Mouse (Mus musculus) lung, postnatal 0 days (tissue): ENCODE data around the gene Fam228b. TPM values are rescaled to one million over a fixed set of nuclear protein-coding genes. Genes with fewer than 3 reads are reported as not detected.
A peak's percentile ranks its signal among the peaks of the same experiment; 100 is the strongest.
"Not testable (repeated sequence)": the region's sequence is repeated elsewhere in the genome, so short reads cannot be mapped to it uniquely, and the experiment has no call there.

ENCODE experiments used
- ATAC-seq: fragments of 200-750 bp; cut with Nextera tagmentation; 2 replicates; pipeline ENCODE4 v1.8.0; 2017; ENCODE audit warnings: moderate library complexity
- DNase-seq: peaks from one replicate; pipeline ENCODE4 v3.0.0-alpha.2; 2016; ENCODE audit warnings: low spot score
- H3K27ac ChIP-seq: fragments of 300-500 bp; sonication (generic); 2 replicates; pipeline ENCODE4 v1.5.1; 2014; ENCODE audit warnings: antibody characterized with exemption, mild to moderate bottlenecking, low read length, mixed read lengths
- H3K27me3 ChIP-seq: fragments of 300-500 bp; sonication (generic); replicated peaks from 2 replicates; pipeline ENCODE4 v1.6.1; 2014; ENCODE audit warnings: low read length, mixed read lengths; ENCODE audit not compliant: insufficient read depth
- H3K36me3 ChIP-seq: fragments of 300-500 bp; sonication (generic); 2 replicates; pipeline ENCODE4 v1.6.1; 2014; ENCODE audit warnings: low read length, mixed read lengths; ENCODE audit not compliant: insufficient read depth
- H3K4me1 ChIP-seq: fragments of 300-500 bp; sonication (generic); 2 replicates; pipeline ENCODE4 v1.6.1; 2014; ENCODE audit warnings: antibody characterized with exemption, low read depth, low read length, mixed read lengths; ENCODE audit not compliant: insufficient read depth
- H3K4me2 ChIP-seq: fragments of 300-500 bp; sonication (generic); replicated peaks from 2 replicates; pipeline ENCODE4 v1.6.1; 2014; ENCODE audit warnings: low read depth, mild to moderate bottlenecking, low read length, moderate library complexity, mixed read lengths
- H3K4me3 ChIP-seq: fragments of 300-500 bp; sonication (generic); 2 replicates; pipeline ENCODE4 v1.5.1; 2014; ENCODE audit warnings: low read depth, low read length
- H3K9ac ChIP-seq: fragments of 300-500 bp; sonication (generic); replicated peaks from 2 replicates; pipeline ENCODE4 v1.6.1; 2014; ENCODE audit warnings: low read depth, mild to moderate bottlenecking
- H3K9me3 ChIP-seq: fragments of 300-500 bp; sonication (generic); 2 replicates; pipeline ENCODE4 v1.6.1; 2016; ENCODE audit warnings: low read length, mixed read lengths
- CTCF ChIP-seq: IDR thresholded peaks from 2 replicates; pipeline ENCODE4 v1.5.1; 2016; ENCODE audit warnings: antibody characterized with exemption, mild to moderate bottlenecking
- EP300 ChIP-seq: IDR thresholded peaks from 2 replicates; pipeline ENCODE4 v1.6.1; 2016; ENCODE audit warnings: antibody characterized with exemption, mild to moderate bottlenecking, control low read depth
- WGBS: fragments of 180-500 bp; shearing (Covaris S2); extraction: QIAGEN DNeasy Blood & Tissue Kit; methylation state at CpG from one replicate; pipeline ENCODE4 v1.1.7; 2014; 5-methylcytosine and 5-hydroxymethylcytosine counted together
- polyA plus RNA-seq: library from polyadenylated mRNA; unstranded; fragments of >200 nt; fragmentation: Nextera tagmentation; extraction: Ambion mirVana; gene quantifications from 2 replicates; pipeline ENCODE4 v1.2.1, GENCODE M21; 2015

Gene Fam228b
- polyA plus RNA-seq, 1 experiment from 2014 or later, result 1.2 TPM

DNA sequence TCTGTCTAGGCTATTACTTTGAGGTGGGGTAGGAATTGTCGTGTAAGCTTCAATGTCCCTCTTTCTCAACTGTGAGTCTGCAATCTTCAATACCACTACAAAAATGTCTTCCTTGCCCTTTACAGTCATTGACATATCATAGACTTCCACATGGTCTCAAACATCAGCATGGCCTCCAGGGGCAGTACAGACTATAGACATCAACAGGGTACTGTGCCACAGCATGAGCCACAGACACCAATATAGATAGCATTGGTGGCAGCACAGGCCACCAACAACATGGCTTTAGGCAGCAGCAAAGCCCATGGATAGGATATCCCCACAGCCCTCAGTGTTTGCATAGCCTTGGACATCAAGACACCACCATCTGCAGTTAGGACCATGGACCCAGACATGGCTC, 12.2 kb upstream of the Fam228b start:
- no peak for DNase-seq
- WGBS, result 83% methylated on average over 1 of the region's 1 CpGs
- no peak overlapping the region for H3K9ac ChIP-seq
- TF ChIP-seq EP300 (no peak), CTCF (no peak)
- H3K36me3 ChIP-seq, result no peaks in the 10 kb centered on the region
- H3K27ac ChIP-seq, result no peak overlapping the region
- H3K4me1 ChIP-seq, result no peaks in the 10 kb centered on the region
- no peak overlapping the region for H3K4me2 ChIP-seq
- no peaks in the 10 kb centered on the region for H3K27me3 ChIP-seq
- no peak for ATAC-seq
- H3K4me3 ChIP-seq, result no peak overlapping the region
- H3K9me3 ChIP-seq, result no peaks in the 10 kb centered on the region

DNA sequence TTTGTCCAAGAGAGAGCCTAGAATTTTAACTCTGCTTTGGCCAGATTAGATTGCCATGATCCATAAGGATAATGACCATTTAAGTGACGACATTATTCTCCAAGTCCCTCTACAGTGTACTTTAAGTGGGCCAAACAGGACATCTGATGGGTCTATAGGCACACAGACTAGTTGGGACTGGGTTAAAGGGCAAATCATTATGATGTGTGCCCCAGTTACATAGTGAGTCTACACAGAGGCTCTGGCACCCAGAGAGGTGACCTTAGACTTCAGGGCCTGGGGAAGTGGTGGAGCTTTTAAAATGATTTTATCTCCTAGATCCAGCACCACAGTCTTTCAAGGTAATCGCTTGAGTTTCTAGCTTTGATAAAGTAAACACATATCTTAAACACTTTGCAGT, 11.2 kb upstream of the Fam228b start:
- Histone ChIP-seq H3K9me3 (no peaks in the 10 kb centered on the region), H3K27me3 (no peaks in the 10 kb centered on the region), H3K4me3 (no peak overlapping the region), H3K4me1 (no peaks in the 10 kb centered on the region), H3K27ac (no peak overlapping the region), H3K4me2 (no peak overlapping the region), H3K36me3 (no peaks in the 10 kb centered on the region), H3K9ac (no peak overlapping the region)
- TF ChIP-seq CTCF (no peak), EP300 (no peak)
- 50% methylated on average over 2 of the region's 2 CpGs for WGBS
- ATAC-seq (no peak), DNase-seq (no peak)

GRCm38 (mm10) chr12:4777734-4778133, 8.7 kb upstream of the Fam228b start:
- Histone ChIP-seq H3K4me1 (no peaks in the 10 kb centered on the region), H3K27ac (no peak overlapping the region), H3K4me2 (no peak overlapping the region), H3K9ac (no peak overlapping the region), H3K27me3 (no peaks in the 10 kb centered on the region), H3K9me3 (no peaks in the 10 kb centered on the region), H3K4me3 (no peak overlapping the region), H3K36me3 (no peaks in the 10 kb centered on the region)
- no peak for ATAC-seq
- no peak for TF ChIP-seq CTCF
- no peak for TF ChIP-seq EP300
- DNase-seq, result no peak
- 80% methylated on average over 6 of the region's 6 CpGs for WGBS

- H3K4me2 ChIP-seq, result no peak overlapping the region
These were observed 6.5 kb upstream of the Fam228b start for GRCm38 (mm10) chr12:4775588-4775949.

GRCm38 (mm10) chr12:4774895-4775587, 6.0 kb upstream of the Fam228b start:
- Histone ChIP-seq H3K4me2 (no peak overlapping the region), H3K4me3 (no peak overlapping the region), H3K27me3 (no peaks in the 10 kb centered on the region), H3K9ac (no peak overlapping the region), H3K4me1 (no peaks in the 10 kb centered on the region), H3K9me3 (no peaks in the 10 kb centered on the region), H3K36me3 (no peaks in the 10 kb centered on the region), H3K27ac (no peak overlapping the region)
- TF ChIP-seq EP300 (no peak), CTCF (no peak)
- no peak for ATAC-seq
- DNase-seq, result no peak
- 81% methylated on average over 8 of the region's 8 CpGs for WGBS

More at GRCm38 (mm10) chr12:4775588-4775949, 6.5 kb upstream of the Fam228b start:
- TF ChIP-seq CTCF (no peak), EP300 (no peak)
- H3K27me3 ChIP-seq, result no peaks in the 10 kb centered on the region
- H3K9me3 ChIP-seq, result no peaks in the 10 kb centered on the region
- no peaks in the 10 kb centered on the region for H3K4me1 ChIP-seq
- no peaks in the 10 kb centered on the region for H3K36me3 ChIP-seq
- no peak overlapping the region for H3K27ac ChIP-seq
- no peak for ATAC-seq
- 68% methylated on average over 9 of the region's 9 CpGs for WGBS
- no peak overlapping the region for H3K4me3 ChIP-seq
- H3K9ac ChIP-seq, result no peak overlapping the region
- DNase-seq, result no peak

DNA sequence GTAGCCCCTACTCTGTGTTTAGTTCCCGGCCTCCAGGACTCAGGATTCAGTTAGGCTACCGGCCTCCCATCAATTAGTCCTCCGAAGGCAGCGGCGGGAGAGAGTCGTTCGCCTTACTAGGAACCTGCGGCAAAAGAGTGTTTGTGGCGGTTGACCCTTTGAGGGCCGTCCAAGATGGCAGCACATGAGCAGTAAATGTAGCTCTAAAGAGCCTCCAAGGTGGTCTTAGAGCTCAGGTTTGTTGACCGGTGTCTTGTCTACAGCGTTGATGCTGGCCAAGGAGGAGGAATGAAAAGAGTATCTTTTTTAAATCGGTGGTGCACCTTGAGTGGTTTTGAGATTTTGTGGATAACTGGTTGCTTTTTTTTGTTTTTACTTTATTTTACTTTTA, 261 bp upstream of the Fam228b start:
- Histone ChIP-seq H3K4me3 (peak overlapping the region; percentile 66), H3K27me3 (no peaks in the 10 kb centered on the region), H3K4me1 (no peaks in the 10 kb centered on the region), H3K9ac (peak overlapping the region; percentile 59), H3K36me3 (no peaks in the 10 kb centered on the region), H3K27ac (no peak overlapping the region), H3K9me3 (no peaks in the 10 kb centered on the region), H3K4me2 (peak overlapping the region; percentile 61)
- DNase-seq, result no peak
- 21% methylated on average over 13 of the region's 13 CpGs for WGBS
- TF ChIP-seq CTCF (no peak), EP300 (no peak)
- peak; percentile 16; the same call in 1 of the 2 replicates for ATAC-seq

DNA sequence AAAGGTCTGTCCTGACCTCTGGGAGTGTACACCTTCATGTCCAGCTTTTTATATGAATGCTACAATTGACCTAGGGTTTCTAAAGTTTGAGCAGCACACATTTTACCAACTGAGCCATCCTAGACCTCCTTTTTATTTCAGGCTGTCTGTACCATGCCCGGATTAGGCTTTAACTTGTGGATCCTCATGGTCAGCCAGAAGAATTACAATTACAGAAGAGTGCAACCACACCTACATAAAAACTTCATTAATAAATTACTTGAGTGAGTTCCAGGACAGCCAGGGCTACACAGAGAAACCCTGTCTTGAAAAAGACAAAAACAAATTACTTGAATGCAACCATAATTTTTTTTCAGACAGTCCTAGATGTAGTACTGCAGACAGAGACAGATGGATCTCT, 12.0 kb downstream of the Fam228b start:
- Histone ChIP-seq H3K36me3 (no peaks in the 10 kb centered on the region), H3K9ac (no peak overlapping the region), H3K27me3 (no peaks in the 10 kb centered on the region), H3K4me2 (no peak overlapping the region), H3K27ac (no peak overlapping the region), H3K4me3 (no peak overlapping the region), H3K4me1 (no peaks in the 10 kb centered on the region), H3K9me3 (no peaks in the 10 kb centered on the region)
- ATAC-seq, result no peak
- DNase-seq, result no peak
- 70% methylated on average over 1 of the region's 1 CpGs for WGBS
- TF ChIP-seq EP300 (no peak), CTCF (no peak)

DNA sequence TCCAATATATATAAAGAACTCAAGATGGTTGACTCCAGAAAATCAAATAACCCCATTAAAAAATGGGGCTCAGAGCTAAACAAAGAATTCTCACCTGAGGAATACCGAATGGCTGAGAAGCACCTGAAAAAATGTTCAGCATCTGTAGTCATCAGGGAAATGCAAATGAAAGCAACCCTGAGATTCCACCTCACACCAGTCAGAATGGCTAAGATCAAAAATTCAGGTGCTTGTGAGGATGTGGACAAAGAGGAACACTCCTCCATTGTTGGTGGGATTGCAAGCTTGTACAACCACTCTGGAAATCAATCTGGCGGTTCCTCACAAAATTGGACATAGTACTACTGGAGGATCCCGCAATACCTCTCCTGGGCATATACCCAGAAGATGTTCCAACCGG, 14.6 kb downstream of the Fam228b start:
- WGBS, result 93% methylated on average over 4 of the region's 4 CpGs

More for the DNA sequence above, 14.6 kb downstream of the Fam228b start:
- H3K4me1 ChIP-seq, H3K27ac ChIP-seq, ATAC-seq, H3K9ac ChIP-seq, H3K4me3 ChIP-seq, H3K27me3 ChIP-seq, H3K9me3 ChIP-seq, H3K36me3 ChIP-seq, H3K4me2 ChIP-seq, DNase-seq: not testable (repeated sequence)
